ENCODE assay signal across 8 mouse cellular contexts in genomic region chr5:137599600-137599999, GRCm38 (mm10). TPM values are rescaled to one million over a fixed set of nuclear protein-coding genes. Genes with fewer than 3 reads are reported as not detected.
DNase-seq lines count a peak whose midpoint lies in the region; ATAC-seq and TF ChIP-seq lines count a peak whose summit lies in the region.

No protein-coding gene starts in this region.

- H3K9me3 ChIP-seq in kidney, embryonic 14.5 days (ENCODE audit: control insufficient read depth, low read length), result no peaks in the 10 kb centered on the region
- no peaks in the 10 kb centered on the region for H3K9me3 ChIP-seq in hindbrain, postnatal 0 days (ENCODE audit: low read length)
- H3K9me3 ChIP-seq in midbrain, embryonic 15.5 days, result no peaks in the 10 kb centered on the region

- H3K4me1 ChIP-seq in kidney, embryonic 14.5 days (ENCODE audit: control insufficient read depth, insufficient read depth, low read length), result peaks cover 17% of the 10 kb centered on the region
- peaks cover 4% of the 10 kb centered on the region for H3K4me1 ChIP-seq in cortical plate, adult 2 months (ENCODE audit: control insufficient read depth, insufficient read depth, low read length)
- peaks cover 10% of the 10 kb centered on the region; the same call in 1 of the 2 replicates for H3K4me1 ChIP-seq in hindbrain, postnatal 0 days (ENCODE audit: insufficient read depth, low read length)
- H3K4me1 ChIP-seq in midbrain, embryonic 15.5 days, result peaks cover 33% of the 10 kb centered on the region

- intact Hi-C loops in left cerebral cortex, postnatal 25 days (cut with DNase I), result no loop called here

- peaks cover 13% of the 10 kb centered on the region; the same call in 1 of the 2 replicates for H3K36me3 ChIP-seq in kidney, embryonic 14.5 days (ENCODE audit: control insufficient read depth, insufficient read depth, low read length)
- no peaks in the 10 kb centered on the region; the same call in 1 of the 2 replicates for H3K36me3 ChIP-seq in hindbrain, postnatal 0 days (ENCODE audit: insufficient read depth, low read length)
- 0 out of 2 replicates have a peak, but pooled peaks cover 3% of the 10 kb centered on the region for H3K36me3 ChIP-seq in midbrain, embryonic 15.5 days (replicated peaks)

- no peak for TF ChIP-seq POLR2A in cortical plate, adult 2 months (IDR thresholded peaks at IDR 0.05; ENCODE audit: extremely low read depth, insufficient read depth, low read length)

- ATAC-seq in kidney, embryonic 14.5 days (ENCODE audit: low FRiP score, low TSS enrichment), result no peak
- ATAC-seq in hindbrain, postnatal 0 days, result no peak
- no peak for ATAC-seq in midbrain, embryonic 15.5 days (replicated peaks)
- ATAC-seq in frontal cortex, adult (ENCODE audit: low TSS enrichment), result no peak

- peak overlapping the region; percentile 79 for H3K4me3 ChIP-seq in kidney, embryonic 14.5 days (ENCODE audit: low read length)
- H3K4me3 ChIP-seq in cortical plate, adult 2 months (ENCODE audit: insufficient read depth, low read length), result peak overlapping the region; percentile 71
- peak overlapping the region; percentile 72 for H3K4me3 ChIP-seq in hindbrain, postnatal 0 days (ENCODE audit: low read length)
- H3K4me3 ChIP-seq in midbrain, embryonic 15.5 days, result peak overlapping the region; percentile 78

- peak overlapping the region; percentile 17; the same call in 1 of the 2 replicates for H3K27ac ChIP-seq in kidney, embryonic 14.5 days (ENCODE audit: low read depth, low read length)
- H3K27ac ChIP-seq in cortical plate, adult 2 months (ENCODE audit: insufficient read depth, low read length), result no peak overlapping the region
- 0 out of 2 replicates have a peak overlapping the region, but pooled peaks have one; percentile 78 for H3K27ac ChIP-seq in hindbrain, postnatal 0 days
- no peak overlapping the region for H3K27ac ChIP-seq in midbrain, embryonic 15.5 days

- H3K4me2 ChIP-seq in kidney, embryonic 14.5 days (replicated peaks; ENCODE audit: low read depth, low read length), result peak overlapping the region; percentile 97
- peak overlapping the region; percentile 84 for H3K4me2 ChIP-seq in hindbrain, postnatal 0 days (ENCODE audit: low read depth, low read length)
- H3K4me2 ChIP-seq in midbrain, embryonic 15.5 days, result peak overlapping the region; percentile 95

- no peaks in the 10 kb centered on the region for H3K27me3 ChIP-seq in kidney, embryonic 14.5 days (ENCODE audit: control insufficient read depth, insufficient read depth, low read length)
- H3K27me3 ChIP-seq in hindbrain, postnatal 0 days (ENCODE audit: insufficient read depth, low read length), result no peaks in the 10 kb centered on the region
- no peaks in the 10 kb centered on the region for H3K27me3 ChIP-seq in midbrain, embryonic 15.5 days (replicated peaks)

- no peak for DNase-seq in kidney, postnatal 25 days
- no peak for DNase-seq in hindbrain, postnatal 0 days (ENCODE audit: low spot score)
- DNase-seq in left cerebral cortex, postnatal 25 days (ENCODE audit: low spot score in 2 of 2), result no peak
- DNase-seq in adrenal gland, postnatal 25 days, result no peak

- no peak for TF ChIP-seq CTCF in cortical plate, adult 2 months (IDR thresholded peaks at IDR 0.05; ENCODE audit: extremely low read depth, insufficient read depth, low read length)
- TF ChIP-seq CTCF in hindbrain, postnatal 0 days (IDR thresholded peaks at IDR 0.05; ENCODE audit: low read depth), result no peak

- 31% methylated on average over 9 of the region's 9 CpGs for WGBS in kidney, embryonic 14.5 days
- WGBS in hindbrain, postnatal 0 days, result 51% methylated on average over 9 of the region's 9 CpGs
- WGBS in midbrain, embryonic 15.5 days, result 53% methylated on average over 9 of the region's 9 CpGs

- peak overlapping the region; percentile 78; the same call in 1 of the 2 replicates for H3K9ac ChIP-seq in kidney, embryonic 14.5 days (ENCODE audit: low read depth, low read length)
- H3K9ac ChIP-seq in hindbrain, postnatal 0 days (replicated peaks; ENCODE audit: low read length), result peak overlapping the region; percentile 72
- H3K9ac ChIP-seq in midbrain, embryonic 15.5 days, result peak overlapping the region; percentile 95

RNA-seq across cellular contexts. Expression of gene Mospd3, which starts 1.3 kb away (rescaled TPM):
- 25.4 and 27.6 TPM in 2 replicates for polyA plus RNA-seq in kidney, embryonic 14.5 days (2014; fragmentation: Nextera tagmentation; extraction: Ambion mirVana)
- 45.1 and 45.3 TPM in 2 replicates for polyA plus RNA-seq in cortical plate, adult 2 months (2012; rRNA removed)
- total RNA-seq in hindbrain, postnatal 0 days (2014; rRNA removed), result 10.9 and 13.3 TPM in 2 replicates
- polyA plus RNA-seq in hindbrain, postnatal 0 days (2015; fragmentation: Nextera tagmentation; extraction: Ambion mirVana), result 57.3 and 66.7 TPM in 2 replicates
- polyA plus RNA-seq in midbrain, embryonic 15.5 days (2015; fragmentation: Nextera tagmentation; extraction: Ambion mirVana), result 66.9 and 68.2 TPM in 2 replicates
- 10 to 100 TPM; 18.2 to 22.2 TPM for total RNA-seq in left cerebral cortex, postnatal 25 days (2021)
- total RNA-seq in adrenal gland, postnatal 25 days (2021), result 54.1 and 59.1 TPM in 2 replicates

RNA-seq across cellular contexts. Expression of gene Pcolce, which starts 14.0 kb away (rescaled TPM):
- 96.0 and 97.6 TPM in 2 replicates for polyA plus RNA-seq in kidney, embryonic 14.5 days (2014; fragmentation: Nextera tagmentation; extraction: Ambion mirVana)
- 12.6 and 13.6 TPM in 2 replicates for polyA plus RNA-seq in cortical plate, adult 2 months (2012; rRNA removed)
- total RNA-seq in hindbrain, postnatal 0 days (2014; rRNA removed), result 22.3 and 26.2 TPM in 2 replicates
- polyA plus RNA-seq in hindbrain, postnatal 0 days (2015; fragmentation: Nextera tagmentation; extraction: Ambion mirVana), result 21.5 and 22.0 TPM in 2 replicates
- polyA plus RNA-seq in midbrain, embryonic 15.5 days (2015; fragmentation: Nextera tagmentation; extraction: Ambion mirVana), result 15.1 and 16.7 TPM in 2 replicates
- total RNA-seq in left cerebral cortex, postnatal 25 days (2021), result 10 to 100 TPM; 12.1 to 13.7 TPM
- total RNA-seq in adrenal gland, postnatal 25 days (2021), result 931 and 937 TPM in 2 replicates

RNA-seq across cellular contexts. Expression of gene Fbxo24, which starts 29.2 kb away (rescaled TPM):
- not detected in 2 replicates for polyA plus RNA-seq in kidney, embryonic 14.5 days (2014; fragmentation: Nextera tagmentation; extraction: Ambion mirVana)
- 0.23 and 0.29 TPM in 2 replicates for polyA plus RNA-seq in cortical plate, adult 2 months (2012; rRNA removed)
- 0.25 and 0.26 TPM in 2 replicates for total RNA-seq in hindbrain, postnatal 0 days (2014; rRNA removed)
- 0.18 TPM in 1 of 2 replicates, not detected in the other for polyA plus RNA-seq in hindbrain, postnatal 0 days (2015; fragmentation: Nextera tagmentation; extraction: Ambion mirVana)
- polyA plus RNA-seq in midbrain, embryonic 15.5 days (2015; fragmentation: Nextera tagmentation; extraction: Ambion mirVana), result 0.13 and 0.17 TPM in 2 replicates
- under 1 TPM; 0.18 to 0.21 TPM for total RNA-seq in left cerebral cortex, postnatal 25 days (2021)
- total RNA-seq in adrenal gland, postnatal 25 days (2021), result 1.0 and 2.2 TPM in 2 replicates

RNA-seq across cellular contexts. Expression of gene Lrch4, which starts 29.3 kb away (rescaled TPM):
- polyA plus RNA-seq in kidney, embryonic 14.5 days (2014; fragmentation: Nextera tagmentation; extraction: Ambion mirVana), result 37.6 and 43.2 TPM in 2 replicates
- 11.5 and 15.0 TPM in 2 replicates for polyA plus RNA-seq in cortical plate, adult 2 months (2012; rRNA removed)
- total RNA-seq in hindbrain, postnatal 0 days (2014; rRNA removed), result 9.6 and 10.4 TPM in 2 replicates
- polyA plus RNA-seq in hindbrain, postnatal 0 days (2015; fragmentation: Nextera tagmentation; extraction: Ambion mirVana), result 12.3 and 14.6 TPM in 2 replicates
- polyA plus RNA-seq in midbrain, embryonic 15.5 days (2015; fragmentation: Nextera tagmentation; extraction: Ambion mirVana), result 18.8 and 19.1 TPM in 2 replicates
- 10 to 100 TPM; 12.2 to 13.5 TPM for total RNA-seq in left cerebral cortex, postnatal 25 days (2021)
- 19.3 and 35.7 TPM in 2 replicates for total RNA-seq in adrenal gland, postnatal 25 days (2021)

RNA-seq across cellular contexts. Expression of gene Gm20605, which starts 29.4 kb away (rescaled TPM):
- polyA plus RNA-seq in kidney, embryonic 14.5 days (2014; fragmentation: Nextera tagmentation; extraction: Ambion mirVana), result 5.7 and 12.5 TPM in 2 replicates
- polyA plus RNA-seq in cortical plate, adult 2 months (2012; rRNA removed), result 11.0 and 12.6 TPM in 2 replicates
- total RNA-seq in hindbrain, postnatal 0 days (2014; rRNA removed), result 3.4 and 4.1 TPM in 2 replicates
- 4.1 and 5.3 TPM in 2 replicates for polyA plus RNA-seq in hindbrain, postnatal 0 days (2015; fragmentation: Nextera tagmentation; extraction: Ambion mirVana)
- polyA plus RNA-seq in midbrain, embryonic 15.5 days (2015; fragmentation: Nextera tagmentation; extraction: Ambion mirVana), result 11.3 and 11.8 TPM in 2 replicates
- 10 to 100 TPM in 1 of 2 experiments, 1 to 10 TPM in 1; 9.2 to 11.8 TPM for total RNA-seq in left cerebral cortex, postnatal 25 days (2021)
- 13.4 and 18.2 TPM in 2 replicates for total RNA-seq in adrenal gland, postnatal 25 days (2021)

Comparison
In these comparisons a context has a peak if more than half of its experiments do, and no peak if none do; other contexts are left out.
1. H3K27ac ChIP-seq: peak in kidney, embryonic 14.5 days (single experiment) and hindbrain, postnatal 0 days (single experiment); none in cortical plate, adult 2 months (single experiment) and midbrain, embryonic 15.5 days (single experiment).
2. Peak in every context shown above with its lines, with median percentiles within 50 percentile points of each other: H3K4me2 ChIP-seq, H3K4me3 ChIP-seq and H3K9ac ChIP-seq.